Mouse (Mus musculus): Measurements from ENCODE around the gene Thra. TPM values are rescaled to one million over a fixed set of nuclear protein-coding genes. Genes with fewer than 3 reads are reported as not detected.
"Not testable (repeated sequence)": the region's sequence is repeated elsewhere in the genome, so short reads cannot be mapped to it uniquely, and the experiment has no call there.

Thra gene
- polyA plus RNA-seq, 1 experiment from 2014 or later: 45.3 TPM

DNA sequence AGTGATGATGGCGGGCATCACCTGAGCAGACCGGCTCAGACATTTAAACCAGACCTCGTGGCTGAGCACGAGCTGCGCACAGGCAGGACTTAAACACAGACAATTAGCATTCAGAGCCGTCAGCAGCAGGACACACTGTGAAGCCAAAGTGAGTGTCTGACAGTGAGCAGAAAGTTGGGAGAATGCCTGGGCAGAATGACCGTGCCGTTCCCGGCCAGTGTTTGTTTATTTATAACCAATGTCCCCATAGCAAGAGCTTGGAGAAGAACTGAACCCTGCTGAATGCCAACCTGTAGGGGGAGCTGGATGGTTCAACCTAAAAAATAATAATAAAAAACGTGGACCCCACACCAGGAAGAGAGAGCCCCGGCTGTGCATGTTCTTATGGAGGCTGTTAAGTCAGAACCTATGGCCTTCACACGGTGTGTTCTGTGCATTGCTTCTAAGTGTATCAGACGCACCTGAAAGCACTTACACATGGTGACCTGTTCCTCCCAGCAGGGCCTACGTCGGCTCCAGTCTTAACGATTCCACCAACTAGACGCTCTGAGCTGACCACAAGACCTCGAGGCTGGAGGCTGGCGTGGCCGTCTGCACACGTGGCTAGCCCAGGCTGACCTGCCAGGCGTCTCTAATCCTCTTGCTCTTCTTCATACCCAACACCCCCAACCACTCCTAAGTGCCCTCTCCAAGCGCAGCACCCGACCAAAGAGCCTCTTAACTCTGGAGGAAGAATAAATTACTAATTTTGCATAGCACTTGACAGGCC is 18.8 kb upstream of the Thra start:
- ATAC-seq (ENCODE audit: low FRiP score, low read depth): no peak
- WGBS: 73% methylated on average over 24 of the region's 24 CpGs
- Histone ChIP-seq H3K9me3 (no peaks in the 10 kb centered on the region), H3K36me3 (peaks cover 55% of the 10 kb centered on the region), H3K27me3 (no peaks in the 10 kb centered on the region), H3K9ac (replicated peaks) (no peak overlapping the region), H3K4me1 (peaks cover 9% of the 10 kb centered on the region), H3K4me2 (replicated peaks) (no peak overlapping the region), H3K4me3 (no peak overlapping the region), H3K27ac (replicated peaks) (no peak overlapping the region)

DNA sequence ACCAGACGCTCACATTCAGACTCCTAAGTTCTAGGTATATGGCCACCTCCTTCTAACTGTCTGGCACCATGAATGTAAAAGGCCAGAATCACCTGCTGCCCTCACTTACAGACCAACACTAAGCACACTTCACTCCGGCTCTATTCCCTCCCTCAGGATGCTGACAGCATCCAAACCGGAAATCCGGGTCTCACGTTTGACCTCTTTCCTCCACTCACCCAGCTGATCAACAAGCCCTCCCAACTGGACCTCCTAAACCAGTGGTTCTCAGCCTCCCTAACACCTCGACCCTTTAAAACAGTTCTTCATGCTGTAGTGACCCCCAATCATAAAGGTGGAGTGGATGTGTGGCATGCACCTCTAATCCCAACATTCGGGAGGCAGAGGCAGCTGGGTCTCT is 17.3 kb upstream of the Thra start:
- Histone ChIP-seq H3K4me3 (no peak overlapping the region), H3K36me3 (peaks cover 55% of the 10 kb centered on the region), H3K9me3 (no peaks in the 10 kb centered on the region), H3K4me1 (peaks cover 5% of the 10 kb centered on the region), H3K9ac (replicated peaks) (no peak overlapping the region), H3K27ac (replicated peaks) (no peak overlapping the region), H3K27me3 (no peaks in the 10 kb centered on the region), H3K4me2 (replicated peaks) (no peak overlapping the region)
- WGBS: 86% methylated on average over 7 of the region's 7 CpGs
- ATAC-seq (ENCODE audit: low FRiP score, low read depth): no peak

DNA sequence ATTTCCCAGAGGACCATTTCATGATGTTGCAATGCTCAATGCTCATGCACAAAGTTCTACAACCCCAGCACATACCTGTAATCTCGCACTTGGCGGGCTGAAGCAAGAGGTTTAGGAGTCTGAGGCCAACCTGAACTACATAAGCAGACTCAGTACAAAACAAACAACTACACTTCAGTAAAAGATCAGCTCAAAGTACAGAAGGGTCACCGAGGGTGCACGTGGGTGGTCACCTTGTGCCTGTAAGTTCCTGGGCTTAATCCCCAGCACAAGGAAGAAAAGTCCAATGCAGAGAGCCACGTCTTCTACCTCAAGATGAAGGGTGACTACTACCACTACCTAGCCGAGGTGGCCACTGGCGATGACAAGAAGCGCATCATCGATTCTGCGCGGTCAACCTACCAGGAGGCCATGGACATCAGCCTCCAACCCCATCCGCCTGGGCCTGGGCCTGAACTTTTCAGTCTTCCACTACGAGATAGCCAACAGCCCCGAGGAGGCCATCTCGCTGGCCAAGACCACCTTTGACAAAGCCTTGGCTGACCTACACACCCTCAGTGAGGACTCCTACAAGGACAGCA is 14.4 kb upstream of the Thra start:
- peaks cover 49% of the 10 kb centered on the region for H3K36me3 ChIP-seq
- H3K4me3 ChIP-seq: no peak overlapping the region
- peaks cover 7% of the 10 kb centered on the region; the same call in 1 of the 2 replicates for H3K4me1 ChIP-seq
- no peaks in the 10 kb centered on the region for H3K9me3 ChIP-seq
- 94% methylated on average over 15 of the region's 15 CpGs for WGBS
- no peak overlapping the region for H3K27ac ChIP-seq (replicated peaks)
- no peaks in the 10 kb centered on the region for H3K27me3 ChIP-seq
- no peak overlapping the region for H3K9ac ChIP-seq (replicated peaks)
- H3K4me2 ChIP-seq (replicated peaks): no peak overlapping the region
- ATAC-seq (ENCODE audit: low FRiP score, low read depth): no peak

GRCm38 (mm10) chr11:98729119-98729588 is 11.3 kb upstream of the Thra start, which contains the start of gene Med24:
TSS of gene Med24 (minus strand) at chr11:98729435.
- H3K4me1 ChIP-seq: peaks cover 7% of the 10 kb centered on the region; the same call in 1 of the 2 replicates
- H3K27ac ChIP-seq (replicated peaks): peak within 1 kb of the TSS; percentile 66
- H3K27me3 ChIP-seq: peaks cover 3% of the 10 kb centered on the region
- H3K9me3 ChIP-seq: no peaks in the 10 kb centered on the region
- H3K9ac ChIP-seq (replicated peaks): peak within 1 kb of the TSS; percentile 57
- H3K4me2 ChIP-seq (replicated peaks): peak within 1 kb of the TSS; percentile 65
- peak within 1 kb of the TSS; percentile 65 for H3K4me3 ChIP-seq
- peak; percentile 92 for ATAC-seq (ENCODE audit: low FRiP score, low read depth)
- 0% methylated on average over 16 of the region's 16 CpGs for WGBS
- peaks cover 33% of the 10 kb centered on the region for H3K36me3 ChIP-seq

GRCm38 (mm10) chr11:98730727-98731126 is 9.7 kb upstream of the Thra start:
- Histone ChIP-seq H3K4me3 (no peak overlapping the region), H3K4me1 (peaks cover 7% of the 10 kb centered on the region; the same call in 1 of the 2 replicates), H3K9ac (replicated peaks) (no peak overlapping the region), H3K36me3 (peaks cover 19% of the 10 kb centered on the region), H3K4me2 (replicated peaks) (no peak overlapping the region), H3K27ac (replicated peaks) (peak overlapping the region; percentile 15; the same call in 1 of the 2 replicates), H3K27me3 (peaks cover 3% of the 10 kb centered on the region), H3K9me3 (no peaks in the 10 kb centered on the region)
- no peak for ATAC-seq (ENCODE audit: low FRiP score, low read depth)
- 69% methylated on average over 4 of the region's 4 CpGs for WGBS

GRCm38 (mm10) chr11:98731134-98731533 is 9.3 kb upstream of the Thra start:
- no peaks in the 10 kb centered on the region for H3K9me3 ChIP-seq
- 63% methylated on average over 5 of the region's 5 CpGs for WGBS
- H3K36me3 ChIP-seq: peaks cover 15% of the 10 kb centered on the region
- no peak overlapping the region for H3K9ac ChIP-seq (replicated peaks)
- H3K27me3 ChIP-seq: peaks cover 3% of the 10 kb centered on the region
- H3K4me2 ChIP-seq (replicated peaks): no peak overlapping the region
- no peak overlapping the region for H3K4me3 ChIP-seq
- peak overlapping the region; percentile 15; the same call in 1 of the 2 replicates for H3K27ac ChIP-seq (replicated peaks)
- peaks cover 7% of the 10 kb centered on the region; the same call in 1 of the 2 replicates for H3K4me1 ChIP-seq
- no peak for ATAC-seq (ENCODE audit: low FRiP score, low read depth)

DNA sequence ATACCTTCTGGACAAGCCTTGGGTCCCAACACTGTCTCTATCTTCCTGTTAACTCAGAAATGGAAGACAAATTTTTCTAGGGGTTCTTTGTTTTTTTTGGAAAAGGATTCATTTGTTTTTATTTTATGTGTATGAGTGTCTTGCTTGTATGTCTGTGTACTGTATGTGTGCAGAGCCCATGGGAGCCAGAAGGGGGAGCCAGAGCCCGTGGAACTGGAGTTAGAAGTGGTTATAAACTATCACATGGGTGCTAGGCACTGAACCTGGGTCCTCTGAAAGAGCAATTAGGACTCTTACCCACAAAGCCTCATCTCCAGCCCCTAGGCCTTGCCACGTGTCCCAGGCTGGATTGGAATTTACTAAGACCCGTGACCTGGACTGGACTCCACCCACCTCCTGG is 6.4 kb upstream of the Thra start:
- ATAC-seq (ENCODE audit: low FRiP score, low read depth): no peak
- H3K27ac ChIP-seq (replicated peaks): no peak overlapping the region
- H3K9me3 ChIP-seq: no peaks in the 10 kb centered on the region
- peaks cover 3% of the 10 kb centered on the region for H3K27me3 ChIP-seq
- no peaks in the 10 kb centered on the region for H3K36me3 ChIP-seq
- 76% methylated on average over 3 of the region's 3 CpGs for WGBS
- H3K9ac ChIP-seq (replicated peaks): no peak overlapping the region
- no peak overlapping the region for H3K4me2 ChIP-seq (replicated peaks)
- no peak overlapping the region for H3K4me3 ChIP-seq
- H3K4me1 ChIP-seq: peaks cover 9% of the 10 kb centered on the region

DNA sequence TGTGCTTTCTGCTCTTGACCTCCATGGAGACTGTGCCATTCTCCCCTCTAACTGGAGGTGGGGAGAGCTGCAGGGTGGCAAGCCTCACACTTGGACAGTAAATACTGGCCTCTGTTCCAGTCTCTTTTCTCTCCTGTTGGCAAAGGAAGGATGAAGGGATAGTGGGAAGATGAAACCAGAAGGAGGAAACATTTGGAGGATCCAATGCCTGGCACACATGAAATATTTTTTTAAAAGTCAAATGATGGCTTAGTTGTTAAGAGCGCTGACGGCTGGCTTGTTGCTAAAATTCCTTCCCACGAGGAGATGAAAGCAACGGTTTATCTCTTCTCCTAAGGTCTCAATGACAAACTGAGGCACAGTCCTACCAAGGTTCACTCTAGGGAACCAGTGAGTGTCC is 5.3 kb upstream of the Thra start:
- 93% methylated on average over 4 of the region's 4 CpGs for WGBS
- Histone ChIP-seq H3K4me3 (no peak overlapping the region), H3K4me1 (peaks cover 19% of the 10 kb centered on the region), H3K9ac (replicated peaks) (no peak overlapping the region), H3K36me3 (no peaks in the 10 kb centered on the region), H3K9me3 (no peaks in the 10 kb centered on the region), H3K27ac (replicated peaks) (no peak overlapping the region), H3K27me3 (peaks cover 3% of the 10 kb centered on the region), H3K4me2 (replicated peaks) (no peak overlapping the region)
- no peak for ATAC-seq (ENCODE audit: low FRiP score, low read depth)

DNA sequence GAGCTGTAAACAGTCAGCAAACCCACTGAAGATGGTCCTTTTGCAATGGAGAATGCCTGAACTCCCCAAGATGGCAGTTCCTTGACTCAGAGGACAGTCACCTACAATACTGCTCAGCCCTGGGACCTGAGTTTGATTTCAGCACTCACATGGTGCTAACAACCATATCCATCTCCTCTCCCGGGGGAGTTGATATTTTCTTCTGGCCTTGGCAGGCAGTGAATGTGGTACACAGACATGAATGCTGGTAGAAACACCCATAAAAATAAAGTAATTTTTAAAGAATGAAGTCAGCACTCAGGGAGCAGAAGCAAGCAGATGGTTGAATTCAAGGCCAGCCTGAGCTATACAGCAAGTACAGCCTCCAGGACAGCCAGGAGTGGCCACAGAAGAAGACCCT is 4.3 kb upstream of the Thra start:
- Histone ChIP-seq H3K36me3 (no peaks in the 10 kb centered on the region), H3K9me3 (no peaks in the 10 kb centered on the region), H3K4me2 (replicated peaks) (no peak overlapping the region), H3K27me3 (peaks cover 3% of the 10 kb centered on the region), H3K4me1 (peaks cover 30% of the 10 kb centered on the region), H3K9ac (replicated peaks) (no peak overlapping the region), H3K4me3 (no peak overlapping the region), H3K27ac (replicated peaks) (no peak overlapping the region)
- 92% methylated on average over 1 of the region's 1 CpGs for WGBS
- ATAC-seq (ENCODE audit: low FRiP score, low read depth): no peak

DNA sequence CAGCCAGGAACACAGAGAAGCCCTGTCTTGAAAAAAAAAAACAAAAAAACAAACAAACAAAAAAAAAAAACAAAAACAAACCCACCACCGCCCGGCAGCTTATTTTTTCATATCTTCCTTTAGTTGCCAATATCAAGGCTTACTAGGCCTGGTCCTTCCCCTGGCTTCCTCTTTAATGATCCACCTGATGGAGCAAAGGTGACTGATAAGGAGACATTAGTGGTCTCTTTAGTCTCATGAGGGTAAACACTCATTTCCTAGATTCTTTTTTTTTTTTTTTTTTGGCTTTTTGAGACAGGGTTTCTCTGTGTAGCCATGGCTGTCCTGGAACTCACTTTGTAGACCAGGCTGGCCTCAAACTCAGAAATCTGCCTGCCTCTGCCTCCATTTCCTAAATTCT is 3.2 kb upstream of the Thra start:
- not testable (repeated sequence) for H3K27ac ChIP-seq (replicated peaks); ATAC-seq (ENCODE audit: low FRiP score, low read depth); H3K27me3 ChIP-seq; H3K4me3 ChIP-seq; H3K9me3 ChIP-seq; H3K4me2 ChIP-seq (replicated peaks); H3K36me3 ChIP-seq; H3K9ac ChIP-seq (replicated peaks)
- peaks cover 33% of the 10 kb centered on the region for H3K4me1 ChIP-seq
- 96% methylated on average over 2 of the region's 2 CpGs for WGBS

GRCm38 (mm10) chr11:98738428-98738911 is 2.0 kb upstream of the Thra start:
- no peak overlapping the region for H3K4me3 ChIP-seq
- 16% methylated on average over 4 of the region's 4 CpGs for WGBS
- H3K27ac ChIP-seq (replicated peaks): peak overlapping the region; percentile 73

GRCm38 (mm10) chr11:98738925-98739324 is 1.5 kb upstream of the Thra start:
- Histone ChIP-seq H3K4me1 (peaks cover 48% of the 10 kb centered on the region), H3K9ac (replicated peaks) (no peak overlapping the region; the same call in 1 of the 2 replicates), H3K4me3 (no peak overlapping the region), H3K27ac (replicated peaks) (peak overlapping the region; percentile 73), H3K27me3 (no peaks in the 10 kb centered on the region), H3K9me3 (no peaks in the 10 kb centered on the region), H3K36me3 (no peaks in the 10 kb centered on the region), H3K4me2 (replicated peaks) (no peak overlapping the region)
- WGBS: 55% methylated on average over 8 of the region's 9 CpGs
- ATAC-seq (ENCODE audit: low FRiP score, low read depth): no peak

More at GRCm38 (mm10) chr11:98738428-98738911, 2.0 kb upstream of the Thra start:
- H3K4me2 ChIP-seq (replicated peaks): no peak overlapping the region
- H3K36me3 ChIP-seq: no peaks in the 10 kb centered on the region
- H3K9ac ChIP-seq (replicated peaks): no peak overlapping the region; the same call in 1 of the 2 replicates
- no peak for ATAC-seq (ENCODE audit: low FRiP score, low read depth)
- H3K4me1 ChIP-seq: peaks cover 44% of the 10 kb centered on the region
- H3K9me3 ChIP-seq: no peaks in the 10 kb centered on the region
- no peaks in the 10 kb centered on the region for H3K27me3 ChIP-seq

Data from midbrain, embryonic 12.5 days (tissue).